Mouse (Mus musculus): ENCODE results near the gene Tmem213. TPM values are rescaled to one million over a fixed set of nuclear protein-coding genes. Genes with fewer than 3 reads are reported as not detected.

Tmem213 gene
- total and polyA plus RNA-seq, 3 experiments = not detected

DNA sequence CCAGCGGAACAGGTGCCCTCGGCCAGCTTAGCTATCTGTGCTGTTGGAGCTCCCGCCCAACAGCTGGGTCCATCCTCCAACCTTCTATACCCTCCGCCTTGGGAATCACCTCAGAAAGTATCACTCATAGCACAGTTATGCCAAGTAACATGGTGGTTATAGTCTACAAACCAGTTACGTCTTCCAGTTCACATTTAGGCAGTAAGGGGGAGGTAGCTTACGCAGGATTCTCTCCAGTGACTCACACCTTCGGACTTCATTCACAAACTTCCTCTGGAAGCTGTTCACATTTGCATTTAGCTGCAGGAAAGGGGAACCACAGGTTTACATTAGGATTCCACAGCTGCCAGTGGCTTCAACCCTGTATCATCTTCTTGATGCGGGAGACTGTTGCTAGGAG is 16.5 kb upstream of the Tmem213 start:
- no peak overlapping the region for H3K4me3 ChIP-seq (ENCODE audit: low read depth, low read length)
- TF ChIP-seq POLR2AphosphoS5 (IDR thresholded peaks at IDR 0.05; ENCODE audit: insufficient replicate concordance, low read depth, low read length) (no peak), CTCF (IDR thresholded peaks at IDR 0.05; ENCODE audit: low read depth, low read length) (no peak), GATA2 (IDR thresholded peaks at IDR 0.05; ENCODE audit: borderline replicate concordance, low read depth, low read length) (no peak), TAL1 (conservative IDR thresholded peaks at IDR 0.05; ENCODE audit: low read depth, low read length) (no peak), GATA1 (IDR thresholded peaks at IDR 0.05; ENCODE audit: borderline replicate concordance, low read length) (no peak)
- ATAC-seq (ENCODE audit: extremely low read depth, insufficient number of reproducible peaks, low FRiP score, poor library complexity, severe bottlenecking) (no peak), DNase-seq (ENCODE audit: low spot score) (no peak)
- no peaks in the 10 kb centered on the region for H3K9me3 ChIP-seq (replicated peaks)
- no peaks in the 10 kb centered on the region for H3K27me3 ChIP-seq (ENCODE audit: insufficient read depth, low read length)
- no peaks in the 10 kb centered on the region for H3K4me1 ChIP-seq (ENCODE audit: insufficient read depth, low read depth, low read length)
- H3K36me3 ChIP-seq (replicated peaks) = no peaks in the 10 kb centered on the region

GRCm38 (mm10) chr6:38094701-38095100 is 14.4 kb upstream of the Tmem213 start:
- TF ChIP-seq POLR2AphosphoS5 (IDR thresholded peaks at IDR 0.05; ENCODE audit: insufficient replicate concordance, low read depth, low read length) (no peak), GATA1 (IDR thresholded peaks at IDR 0.05; ENCODE audit: borderline replicate concordance, low read length) (no peak), TAL1 (conservative IDR thresholded peaks at IDR 0.05; ENCODE audit: low read depth, low read length) (no peak), GATA2 (IDR thresholded peaks at IDR 0.05; ENCODE audit: borderline replicate concordance, low read depth, low read length) (no peak), CTCF (IDR thresholded peaks at IDR 0.05; ENCODE audit: low read depth, low read length) (no peak)
- ATAC-seq (ENCODE audit: extremely low read depth, insufficient number of reproducible peaks, low FRiP score, poor library complexity, severe bottlenecking) (no peak), DNase-seq (ENCODE audit: low spot score) (no peak)
- Histone ChIP-seq H3K36me3 (replicated peaks) (no peaks in the 10 kb centered on the region), H3K27me3 (ENCODE audit: insufficient read depth, low read length) (no peaks in the 10 kb centered on the region), H3K4me3 (ENCODE audit: low read depth, low read length) (no peak overlapping the region), H3K9me3 (replicated peaks) (no peaks in the 10 kb centered on the region), H3K4me1 (ENCODE audit: insufficient read depth, low read depth, low read length) (no peaks in the 10 kb centered on the region)

- TF ChIP-seq POLR2AphosphoS5 (IDR thresholded peaks at IDR 0.05; ENCODE audit: insufficient replicate concordance, low read depth, low read length) (no peak), CTCF (IDR thresholded peaks at IDR 0.05; ENCODE audit: low read depth, low read length) (no peak), GATA1 (IDR thresholded peaks at IDR 0.05; ENCODE audit: borderline replicate concordance, low read length) (no peak), TAL1 (conservative IDR thresholded peaks at IDR 0.05; ENCODE audit: low read depth, low read length) (no peak), GATA2 (IDR thresholded peaks at IDR 0.05; ENCODE audit: borderline replicate concordance, low read depth, low read length) (no peak)
These were observed 12.1 kb upstream of the Tmem213 start for GRCm38 (mm10) chr6:38096961-38097370.

DNA sequence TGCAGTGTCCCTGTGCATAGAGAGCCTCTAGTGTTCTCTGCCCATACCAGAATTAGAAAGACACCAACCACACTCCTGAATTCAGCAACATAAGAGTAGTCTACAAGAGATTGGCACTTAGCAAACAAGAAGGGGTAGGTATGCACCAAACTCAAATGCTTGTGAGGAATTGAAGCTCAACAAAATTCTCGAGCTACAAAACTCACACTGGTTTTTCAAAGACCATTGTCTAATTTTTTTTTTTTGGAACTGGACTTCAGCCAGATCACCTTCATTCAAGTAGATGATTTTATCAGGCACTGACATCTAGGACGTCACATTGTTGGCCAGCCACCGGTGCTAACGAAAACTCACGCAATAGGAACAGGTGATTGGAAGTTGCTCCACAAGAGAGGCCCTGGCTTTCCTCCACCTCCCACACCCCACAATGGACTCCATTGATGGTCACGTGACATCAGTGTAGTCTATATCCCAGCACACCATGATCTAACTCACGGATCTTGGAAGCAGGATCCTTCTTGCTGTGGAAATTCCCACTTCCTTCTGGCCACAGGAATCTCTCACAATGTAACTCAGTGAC is 6.7 kb upstream of the Tmem213 start:
- no peak overlapping the region for H3K4me3 ChIP-seq (ENCODE audit: low read depth, low read length)
- no peaks in the 10 kb centered on the region for H3K9me3 ChIP-seq (replicated peaks)
- no peak for ATAC-seq (ENCODE audit: extremely low read depth, insufficient number of reproducible peaks, low FRiP score, poor library complexity, severe bottlenecking)
- no peaks in the 10 kb centered on the region for H3K4me1 ChIP-seq (ENCODE audit: insufficient read depth, low read depth, low read length)
- TF ChIP-seq CTCF (IDR thresholded peaks at IDR 0.05; ENCODE audit: low read depth, low read length) (no peak), TAL1 (conservative IDR thresholded peaks at IDR 0.05; ENCODE audit: low read depth, low read length) (no peak), GATA2 (IDR thresholded peaks at IDR 0.05; ENCODE audit: borderline replicate concordance, low read depth, low read length) (no peak), POLR2AphosphoS5 (IDR thresholded peaks at IDR 0.05; ENCODE audit: insufficient replicate concordance, low read depth, low read length) (no peak), GATA1 (IDR thresholded peaks at IDR 0.05; ENCODE audit: borderline replicate concordance, low read length) (no peak)
- H3K27me3 ChIP-seq (ENCODE audit: insufficient read depth, low read length) = peaks cover 7% of the 10 kb centered on the region
- no peaks in the 10 kb centered on the region for H3K36me3 ChIP-seq (replicated peaks)
- no peak for DNase-seq (ENCODE audit: low spot score)

More at GRCm38 (mm10) chr6:38096961-38097370, 12.1 kb upstream of the Tmem213 start:
- no peak for ATAC-seq (ENCODE audit: extremely low read depth, insufficient number of reproducible peaks, low FRiP score, poor library complexity, severe bottlenecking)
- no peaks in the 10 kb centered on the region for H3K27me3 ChIP-seq (ENCODE audit: insufficient read depth, low read length)
- no peaks in the 10 kb centered on the region for H3K9me3 ChIP-seq (replicated peaks)
- no peak for DNase-seq (ENCODE audit: low spot score)
- H3K4me3 ChIP-seq (ENCODE audit: low read depth, low read length) = no peak overlapping the region
- H3K4me1 ChIP-seq (ENCODE audit: insufficient read depth, low read depth, low read length) = no peaks in the 10 kb centered on the region
- H3K36me3 ChIP-seq (replicated peaks) = no peaks in the 10 kb centered on the region

DNA sequence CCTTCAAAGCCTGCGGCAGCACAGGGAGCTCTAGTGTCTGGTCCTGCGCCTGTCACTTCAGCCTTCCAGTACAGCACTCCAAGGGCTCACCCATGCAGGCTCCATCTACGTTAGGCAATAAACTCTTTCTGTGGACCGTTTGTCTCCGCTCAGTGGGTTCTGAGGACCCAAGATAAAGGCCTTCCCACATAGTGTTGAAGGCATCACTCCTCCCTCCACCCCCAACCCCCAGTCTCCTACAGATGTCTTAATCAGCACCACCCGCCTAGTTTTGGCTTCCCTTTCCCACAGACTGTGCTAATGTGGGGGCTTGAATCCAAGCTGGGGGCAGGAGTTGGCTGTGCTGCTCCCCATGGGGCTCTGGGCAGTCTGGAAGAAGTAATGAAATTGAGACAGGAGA is 5.3 kb upstream of the Tmem213 start:
- no peak for DNase-seq (ENCODE audit: low spot score)
- Histone ChIP-seq H3K4me1 (ENCODE audit: insufficient read depth, low read depth, low read length) (no peaks in the 10 kb centered on the region), H3K4me3 (ENCODE audit: low read depth, low read length) (no peak overlapping the region), H3K36me3 (replicated peaks) (no peaks in the 10 kb centered on the region), H3K9me3 (replicated peaks) (no peaks in the 10 kb centered on the region), H3K27me3 (ENCODE audit: insufficient read depth, low read length) (peaks cover 7% of the 10 kb centered on the region)
- TF ChIP-seq GATA2 (IDR thresholded peaks at IDR 0.05; ENCODE audit: borderline replicate concordance, low read depth, low read length) (no peak), CTCF (IDR thresholded peaks at IDR 0.05; ENCODE audit: low read depth, low read length) (no peak), GATA1 (IDR thresholded peaks at IDR 0.05; ENCODE audit: borderline replicate concordance, low read length) (no peak), TAL1 (conservative IDR thresholded peaks at IDR 0.05; ENCODE audit: low read depth, low read length) (no peak), POLR2AphosphoS5 (IDR thresholded peaks at IDR 0.05; ENCODE audit: insufficient replicate concordance, low read depth, low read length) (no peak)
- no peak for ATAC-seq (ENCODE audit: extremely low read depth, insufficient number of reproducible peaks, low FRiP score, poor library complexity, severe bottlenecking)

DNA sequence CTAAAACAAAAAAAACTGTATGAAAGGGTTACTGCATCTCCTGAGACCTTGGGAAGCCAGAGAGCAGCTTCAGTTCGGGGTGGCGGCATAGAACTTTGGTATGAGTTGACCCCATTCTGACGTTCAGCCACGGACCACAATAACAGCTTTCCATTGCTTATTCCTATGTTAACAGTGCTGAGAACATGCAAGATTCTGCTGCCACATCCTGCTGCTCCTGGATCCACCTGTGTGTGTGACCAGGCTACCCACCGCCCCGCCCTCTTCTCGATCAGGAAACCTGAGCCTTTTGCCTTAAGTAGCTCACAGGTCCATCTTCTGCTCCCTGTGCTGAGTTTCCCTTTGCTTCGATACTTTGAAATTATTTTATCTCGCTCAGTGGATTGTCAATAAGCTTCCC is 3.1 kb upstream of the Tmem213 start:
- Histone ChIP-seq H3K27me3 (ENCODE audit: insufficient read depth, low read length) (peaks cover 15% of the 10 kb centered on the region), H3K9me3 (replicated peaks) (no peaks in the 10 kb centered on the region), H3K4me1 (ENCODE audit: insufficient read depth, low read depth, low read length) (no peaks in the 10 kb centered on the region), H3K36me3 (replicated peaks) (no peaks in the 10 kb centered on the region), H3K4me3 (ENCODE audit: low read depth, low read length) (no peak overlapping the region)
- no peak for DNase-seq (ENCODE audit: low spot score)
- TF ChIP-seq CTCF (IDR thresholded peaks at IDR 0.05; ENCODE audit: low read depth, low read length) (no peak), TAL1 (conservative IDR thresholded peaks at IDR 0.05; ENCODE audit: low read depth, low read length) (no peak), GATA2 (IDR thresholded peaks at IDR 0.05; ENCODE audit: borderline replicate concordance, low read depth, low read length) (no peak), GATA1 (IDR thresholded peaks at IDR 0.05; ENCODE audit: borderline replicate concordance, low read length) (no peak), POLR2AphosphoS5 (IDR thresholded peaks at IDR 0.05; ENCODE audit: insufficient replicate concordance, low read depth, low read length) (no peak)
- ATAC-seq (ENCODE audit: extremely low read depth, insufficient number of reproducible peaks, low FRiP score, poor library complexity, severe bottlenecking) = no peak
